Mouse (Mus musculus) intestine, embryonic 16.5 days (tissue): ENCODE data around the gene Wdr60. TPM values are rescaled to one million over a fixed set of nuclear protein-coding genes. Genes with fewer than 3 reads are reported as not detected.
A peak's percentile ranks its signal among the peaks of the same experiment; 100 is the strongest.

Experiments used
- ATAC-seq: fragments of 200-750 bp; cut with Nextera tagmentation; 2 replicates; pipeline ENCODE4 v1.8.0; 2017; ENCODE audit warnings: moderate TSS enrichment, moderate library complexity
- H3K27ac ChIP-seq: fragments of 300-500 bp; sonication (generic); 2 replicates; pipeline ENCODE4 v1.5.1; 2014; ENCODE audit warnings: mild to moderate bottlenecking, low read length
- H3K27me3 ChIP-seq: fragments of 300-500 bp; sonication (generic); replicated peaks from 2 replicates; pipeline ENCODE4 v1.6.1; 2014; ENCODE audit warnings: low read length, control low read depth, mixed read lengths; ENCODE audit not compliant: control insufficient read depth, insufficient read depth
- H3K36me3 ChIP-seq: fragments of 300-500 bp; sonication (generic); 2 replicates; pipeline ENCODE4 v1.6.1; 2014; ENCODE audit warnings: low read length, control low read depth; ENCODE audit not compliant: control insufficient read depth, insufficient read depth
- H3K4me1 ChIP-seq: fragments of 300-500 bp; sonication (generic); 2 replicates; pipeline ENCODE4 v1.6.1; 2014; ENCODE audit warnings: low read length, control low read depth, mixed read lengths; ENCODE audit not compliant: control insufficient read depth, insufficient read depth
- H3K4me2 ChIP-seq: fragments of 300-500 bp; sonication (generic); 2 replicates; pipeline ENCODE4 v1.6.1; 2014; ENCODE audit warnings: low read depth, low read length, control low read depth
- H3K4me3 ChIP-seq: fragments of 300-500 bp; sonication (generic); 2 replicates; pipeline ENCODE4 v1.5.1; 2014; ENCODE audit warnings: mild to moderate bottlenecking, low read length
- H3K9ac ChIP-seq: fragments of 300-500 bp; sonication (generic); 2 replicates; pipeline ENCODE4 v1.6.1; 2014; ENCODE audit warnings: low read depth, low read length
- H3K9me3 ChIP-seq: fragments of 300-500 bp; sonication (generic); 2 replicates; pipeline ENCODE4 v1.6.1; 2016; ENCODE audit warnings: low read length, control low read depth; ENCODE audit not compliant: control insufficient read depth
- WGBS: fragments of 180-500 bp; shearing (Covaris S2); extraction: QIAGEN DNeasy Blood & Tissue Kit; methylation state at CpG from one replicate; pipeline ENCODE4 v1.1.7; 2014; 5-methylcytosine and 5-hydroxymethylcytosine counted together
- polyA plus RNA-seq: library from polyadenylated mRNA; unstranded; fragments of >200 nt; fragmentation: Nextera tagmentation; extraction: Ambion mirVana; gene quantifications from 2 replicates; pipeline ENCODE4 v1.2.1, GENCODE M21; 2015

Wdr60 gene
- 10.7 and 11.0 TPM in 2 replicates for polyA plus RNA-seq

DNA sequence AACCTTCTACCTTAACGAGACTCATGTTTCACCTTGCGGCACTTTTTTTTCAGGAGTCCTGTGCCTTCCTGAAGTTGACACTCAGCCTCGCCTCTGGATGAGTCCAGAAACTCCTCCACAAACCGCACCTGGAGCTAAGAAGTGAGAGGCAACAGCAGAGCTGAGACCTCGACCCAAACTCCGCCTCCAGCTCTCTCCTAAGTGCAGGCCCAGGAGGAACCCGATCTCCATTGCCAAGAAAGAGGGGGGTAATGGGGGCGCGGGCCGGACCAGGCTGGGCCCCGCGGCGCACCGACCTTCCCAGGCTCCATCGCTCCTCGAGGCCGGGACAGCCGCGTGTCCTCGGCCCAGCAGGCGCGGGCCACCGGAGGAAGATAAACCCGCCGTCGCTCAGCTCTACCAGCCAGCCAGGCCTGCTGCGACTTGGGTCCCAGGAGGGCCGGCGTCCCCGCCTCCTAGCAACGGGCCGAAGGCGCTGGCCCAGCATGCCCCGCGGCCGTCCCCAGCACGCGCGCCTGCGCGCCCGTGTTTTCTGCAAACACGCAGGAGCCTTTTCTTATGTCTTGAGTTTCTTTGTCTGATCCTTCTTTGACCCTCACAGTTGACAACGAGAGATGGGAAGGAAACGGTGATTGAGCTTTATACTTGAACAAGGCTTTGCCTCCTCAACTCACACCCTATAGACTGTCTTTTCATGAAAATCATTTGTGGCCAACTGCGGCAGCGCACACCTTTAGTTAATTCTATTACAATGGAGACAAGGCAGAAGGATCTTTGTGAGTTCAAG is at the start of gene Wdr60:
Gene Wdr60 (minus strand): TSS at position 468 of the 787 bp plus-strand sequence.
- Histone ChIP-seq H3K9me3 (no peaks in the 10 kb centered on the region), H3K4me1 (0 out of 2 replicates have a peak, but pooled peaks cover 2% of the 10 kb centered on the region), H3K4me2 (peak within 1 kb of the TSS; percentile 66), H3K27me3 (no peaks in the 10 kb centered on the region), H3K27ac (peak within 1 kb of the TSS; percentile 67), H3K36me3 (no peaks in the 10 kb centered on the region), H3K4me3 (peak within 1 kb of the TSS; percentile 80), H3K9ac (peak within 1 kb of the TSS; percentile 90)
- ATAC-seq: peak; percentile 100
- 4% methylated on average over 47 of the region's 47 CpGs for WGBS

DNA sequence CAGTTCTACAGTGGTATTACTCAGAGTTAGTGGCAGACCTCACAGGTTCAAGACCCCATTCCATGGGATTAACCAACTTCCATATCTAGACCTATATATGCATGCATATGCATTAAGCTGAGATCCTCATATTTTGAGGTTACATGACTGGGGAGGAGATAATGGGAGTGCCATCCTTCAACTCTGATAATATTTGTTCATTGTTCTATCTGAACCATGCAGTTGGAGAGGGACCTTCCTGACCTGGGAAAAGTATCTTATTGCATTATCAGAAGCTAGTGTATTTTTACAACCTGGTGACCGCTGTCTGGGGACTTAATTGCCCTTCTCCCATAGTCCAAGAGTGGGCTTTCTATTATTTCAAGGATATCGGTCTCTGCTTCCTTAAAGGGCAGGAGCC is 45.8 kb upstream of the Wdr60 start:
- Histone ChIP-seq H3K27me3 (no peaks in the 10 kb centered on the region), H3K36me3 (no peaks in the 10 kb centered on the region), H3K4me2 (no peak overlapping the region), H3K9ac (no peak overlapping the region), H3K9me3 (no peaks in the 10 kb centered on the region), H3K4me3 (no peak overlapping the region), H3K27ac (no peak overlapping the region), H3K4me1 (no peaks in the 10 kb centered on the region)
- no peak for ATAC-seq
- WGBS: 53% methylated on average over 2 of the region's 2 CpGs

DNA sequence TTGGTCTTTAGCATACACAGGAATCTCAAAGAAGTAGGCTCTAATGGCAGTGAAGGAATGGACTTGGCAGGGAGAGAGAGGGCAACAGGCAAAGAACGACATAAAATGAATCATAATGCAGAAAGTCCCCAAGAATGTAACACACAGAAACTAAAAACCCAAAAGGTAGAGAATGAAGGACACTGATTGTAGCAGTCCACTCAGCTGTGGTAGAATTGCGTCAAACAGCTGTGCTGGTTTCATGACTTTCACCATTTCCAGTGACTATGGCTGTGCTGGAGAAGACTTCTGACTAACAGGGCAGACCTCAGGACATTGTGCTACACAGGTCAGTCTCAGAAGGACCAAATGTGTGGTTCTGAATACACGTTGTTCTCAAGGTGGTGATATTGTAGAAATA is 45.0 kb upstream of the Wdr60 start:
- Histone ChIP-seq H3K9ac (no peak overlapping the region), H3K36me3 (no peaks in the 10 kb centered on the region), H3K27me3 (no peaks in the 10 kb centered on the region), H3K4me1 (no peaks in the 10 kb centered on the region), H3K9me3 (no peaks in the 10 kb centered on the region), H3K4me3 (no peak overlapping the region), H3K27ac (no peak overlapping the region), H3K4me2 (no peak overlapping the region)
- 83% methylated on average over 3 of the region's 3 CpGs for WGBS
- ATAC-seq: no peak

DNA sequence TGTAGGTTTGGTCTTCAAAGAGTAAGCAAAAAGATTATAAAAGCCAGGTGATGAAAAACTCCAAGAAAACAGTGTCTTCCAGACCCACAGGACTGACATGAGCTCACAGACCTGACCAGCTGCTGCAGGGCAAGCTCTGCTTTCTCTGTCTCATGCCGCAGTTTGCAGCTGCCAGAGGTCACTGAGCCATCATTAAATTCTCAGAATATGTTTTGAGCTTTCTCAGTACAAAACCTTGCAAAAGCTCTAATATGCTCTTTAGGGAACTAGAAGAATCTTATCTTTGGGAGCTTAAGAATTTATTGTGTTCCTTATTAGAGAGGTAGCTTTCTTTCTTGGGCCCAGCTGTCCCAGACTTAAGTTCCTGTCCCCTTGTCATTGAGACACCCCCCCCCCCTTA is 43.2 kb upstream of the Wdr60 start:
- WGBS: 43% methylated on average over 1 of the region's 1 CpGs
- Histone ChIP-seq H3K9ac (no peak overlapping the region), H3K27ac (no peak overlapping the region), H3K27me3 (no peaks in the 10 kb centered on the region), H3K9me3 (no peaks in the 10 kb centered on the region), H3K36me3 (no peaks in the 10 kb centered on the region), H3K4me1 (no peaks in the 10 kb centered on the region), H3K4me3 (no peak overlapping the region), H3K4me2 (no peak overlapping the region)
- no peak for ATAC-seq

DNA sequence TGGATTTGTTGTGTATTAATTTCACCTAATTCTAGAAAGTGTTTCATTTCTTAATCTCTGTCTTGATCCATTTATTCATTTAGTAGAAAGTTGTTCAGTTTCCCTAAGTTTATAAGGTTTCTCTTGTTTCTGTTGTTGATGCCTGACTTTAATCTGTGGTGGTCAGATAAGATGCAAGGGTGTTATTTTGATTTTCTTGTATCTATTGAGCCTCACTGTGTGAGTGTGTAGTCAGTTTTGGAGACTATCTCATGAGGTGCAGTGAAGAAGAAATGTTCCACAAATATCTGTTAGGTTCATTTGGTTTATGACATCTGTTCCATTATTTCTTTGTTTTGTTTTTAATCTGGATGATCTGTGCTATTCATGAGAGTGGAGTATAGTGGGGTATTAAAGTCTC is 39.4 kb upstream of the Wdr60 start:
- no peaks in the 10 kb centered on the region for H3K9me3 ChIP-seq
- no peak overlapping the region for H3K4me3 ChIP-seq
- no peaks in the 10 kb centered on the region for H3K27me3 ChIP-seq
- ATAC-seq: no peak
- no peak overlapping the region for H3K4me2 ChIP-seq
- no peak overlapping the region for H3K9ac ChIP-seq
- 0 out of 2 replicates have a peak, but pooled peaks cover 2% of the 10 kb centered on the region for H3K4me1 ChIP-seq
- no peaks in the 10 kb centered on the region for H3K36me3 ChIP-seq
- no peak overlapping the region for H3K27ac ChIP-seq

DNA sequence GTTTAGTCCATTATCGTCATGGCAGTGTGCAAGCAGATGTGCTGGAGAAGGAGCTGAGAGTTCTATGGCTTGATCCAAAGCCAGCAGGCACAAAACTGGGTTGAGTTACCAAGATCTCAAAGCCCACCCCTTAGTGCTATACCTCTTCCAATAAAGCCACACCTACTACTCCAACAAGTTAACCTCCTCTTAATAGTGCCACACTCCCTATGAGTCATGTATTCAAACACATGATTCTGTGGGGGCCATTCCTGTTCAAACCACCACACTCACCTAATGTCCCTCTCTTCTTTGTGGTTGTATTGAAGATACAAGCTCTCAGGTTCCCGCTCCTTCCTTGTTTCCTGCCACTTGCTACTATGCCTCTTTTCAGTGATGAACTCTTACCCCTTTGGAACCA is 37.1 kb upstream of the Wdr60 start:
- H3K9ac ChIP-seq: no peak overlapping the region
- 0 out of 2 replicates have a peak, but pooled peaks cover 2% of the 10 kb centered on the region for H3K4me1 ChIP-seq
- no peaks in the 10 kb centered on the region for H3K27me3 ChIP-seq
- no peak overlapping the region for H3K4me3 ChIP-seq
- no peaks in the 10 kb centered on the region for H3K36me3 ChIP-seq
- peak; percentile 96 for ATAC-seq
- no peaks in the 10 kb centered on the region for H3K9me3 ChIP-seq
- H3K4me2 ChIP-seq: no peak overlapping the region
- no peak overlapping the region for H3K27ac ChIP-seq
- WGBS: 80% methylated on average over 2 of the region's 2 CpGs

DNA sequence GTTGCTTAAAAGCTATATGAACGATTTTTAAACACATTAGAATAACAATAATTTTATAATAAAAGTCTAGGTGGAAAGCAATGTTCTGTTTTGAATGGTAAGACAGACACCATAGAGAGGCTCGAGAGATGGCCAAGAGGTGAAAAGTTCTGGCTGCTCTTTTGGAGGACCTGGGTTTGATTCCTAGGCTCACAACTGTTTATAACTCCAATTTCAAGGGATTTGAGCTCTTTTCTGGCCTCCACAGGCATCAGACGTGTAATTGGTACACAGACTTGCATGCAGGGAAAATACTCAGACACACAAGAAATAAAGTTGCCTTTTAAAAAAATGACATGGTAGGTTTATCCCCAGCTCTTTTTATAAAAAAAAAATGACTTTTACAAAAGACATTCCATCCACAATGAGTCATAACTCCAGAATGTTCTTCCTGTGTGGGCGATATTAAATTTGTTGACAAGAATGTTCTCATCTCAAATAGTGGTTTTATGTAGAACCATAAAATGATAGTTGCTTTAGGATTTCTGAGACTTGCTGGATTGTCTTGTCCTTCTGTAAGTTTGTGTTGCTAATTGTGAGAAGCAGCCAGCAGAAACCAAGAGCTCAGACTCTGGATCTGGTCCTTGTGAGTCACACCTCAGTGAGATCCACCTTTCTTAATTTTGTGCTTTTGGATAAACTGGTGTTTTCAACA is 30.9 kb upstream of the Wdr60 start:
- no peak overlapping the region for H3K4me2 ChIP-seq
- 56% methylated on average over 4 of the region's 4 CpGs for WGBS
- H3K27ac ChIP-seq: no peak overlapping the region
- H3K27me3 ChIP-seq: no peaks in the 10 kb centered on the region
- no peak overlapping the region for H3K9ac ChIP-seq
- 0 out of 2 replicates have a peak, but pooled peaks cover 2% of the 10 kb centered on the region for H3K4me1 ChIP-seq
- H3K9me3 ChIP-seq: no peaks in the 10 kb centered on the region
- no peaks in the 10 kb centered on the region for H3K36me3 ChIP-seq
- no peak overlapping the region for H3K4me3 ChIP-seq
- ATAC-seq: no peak

- H3K4me3 ChIP-seq: no peak overlapping the region
- H3K4me1 ChIP-seq: 0 out of 2 replicates have a peak, but pooled peaks cover 2% of the 10 kb centered on the region
- no peaks in the 10 kb centered on the region for H3K36me3 ChIP-seq
- ATAC-seq: no peak
- H3K9ac ChIP-seq: no peak overlapping the region
- WGBS: 55% methylated on average over 2 of the region's 2 CpGs
- H3K27ac ChIP-seq: no peak overlapping the region
- no peak overlapping the region for H3K4me2 ChIP-seq
- no peaks in the 10 kb centered on the region for H3K27me3 ChIP-seq
- no peaks in the 10 kb centered on the region for H3K9me3 ChIP-seq
Observed at GRCm38 (mm10) chr12:116293185-116293584, 30.4 kb upstream of the Wdr60 start.

- no peaks in the 10 kb centered on the region for H3K36me3 ChIP-seq
- no peaks in the 10 kb centered on the region for H3K9me3 ChIP-seq
- 72% methylated on average over 2 of the region's 2 CpGs for WGBS
- no peaks in the 10 kb centered on the region for H3K27me3 ChIP-seq
- 0 out of 2 replicates have a peak overlapping the region, but pooled peaks have one; percentile 6 for H3K4me2 ChIP-seq
- no peak overlapping the region for H3K9ac ChIP-seq
- no peak overlapping the region for H3K27ac ChIP-seq
- H3K4me3 ChIP-seq: no peak overlapping the region
- no peak for ATAC-seq
- peaks cover 4% of the 10 kb centered on the region; the same call in 1 of the 2 replicates for H3K4me1 ChIP-seq
Observed at GRCm38 (mm10) chr12:116283511-116283910, 20.7 kb upstream of the Wdr60 start.
